Mouse (Mus musculus) heart, postnatal 0 days (tissue): Measurements from ENCODE around the gene Hormad2.

ENCODE experiments used
- CTCF ChIP-seq: IDR thresholded peaks from 2 replicates; pipeline ENCODE4 v1.5.1; 2016; ENCODE audit warnings: antibody characterized with exemption, control low read depth, low read depth
- EP300 ChIP-seq: IDR thresholded peaks from 2 replicates; pipeline ENCODE4 v1.6.1; 2016; ENCODE audit warnings: antibody characterized with exemption, low read depth

DNA sequence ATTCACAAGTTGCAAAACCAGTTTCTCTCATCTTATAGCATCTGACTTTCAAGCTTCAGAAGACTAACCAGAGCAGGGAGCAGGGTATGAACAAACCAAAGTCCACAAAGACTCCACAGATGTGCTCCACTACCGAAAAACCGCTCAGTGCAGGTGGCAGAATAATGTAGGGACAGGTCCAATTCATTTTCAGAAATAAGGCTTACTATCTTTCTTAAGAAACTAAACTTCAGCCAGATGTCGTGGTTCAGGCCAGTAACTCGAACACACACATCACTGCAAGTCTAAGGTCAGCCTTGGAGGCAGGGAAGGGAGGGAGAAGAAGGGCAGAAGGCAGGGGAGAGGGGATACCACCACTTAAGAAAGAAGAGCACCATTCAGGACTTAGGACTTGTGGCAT is 48.3 kb upstream of the Hormad2 start:
- no peak for TF ChIP-seq CTCF
- no peak for TF ChIP-seq EP300
